Mouse (Mus musculus) cortical plate, adult 2 months (tissue): ENCODE measurements at regions not wholly inside any gene's neighbourhood (a gene's known extent, or its start where the extent isn't known, plus 50 kb on each side); places are given as distances from the start of the nearest gene placed in this dataset.

Source experiments
- CTCF ChIP-seq: fragments of 200-500 bp; IDR thresholded peaks from 2 replicates; pipeline ENCODE4 v1.5.1; 2011; ENCODE audit warnings: mild to moderate bottlenecking, control low read depth, low read length; ENCODE audit not compliant: insufficient read depth; ENCODE audit errors: extremely low read depth
- POLR2A ChIP-seq: fragments of 200-500 bp; IDR thresholded peaks from 2 replicates; pipeline ENCODE4 v1.6.1; 2011; ENCODE audit warnings: mild to moderate bottlenecking, low read length, control low read depth; ENCODE audit not compliant: insufficient read depth; ENCODE audit errors: extremely low read depth

DNA sequence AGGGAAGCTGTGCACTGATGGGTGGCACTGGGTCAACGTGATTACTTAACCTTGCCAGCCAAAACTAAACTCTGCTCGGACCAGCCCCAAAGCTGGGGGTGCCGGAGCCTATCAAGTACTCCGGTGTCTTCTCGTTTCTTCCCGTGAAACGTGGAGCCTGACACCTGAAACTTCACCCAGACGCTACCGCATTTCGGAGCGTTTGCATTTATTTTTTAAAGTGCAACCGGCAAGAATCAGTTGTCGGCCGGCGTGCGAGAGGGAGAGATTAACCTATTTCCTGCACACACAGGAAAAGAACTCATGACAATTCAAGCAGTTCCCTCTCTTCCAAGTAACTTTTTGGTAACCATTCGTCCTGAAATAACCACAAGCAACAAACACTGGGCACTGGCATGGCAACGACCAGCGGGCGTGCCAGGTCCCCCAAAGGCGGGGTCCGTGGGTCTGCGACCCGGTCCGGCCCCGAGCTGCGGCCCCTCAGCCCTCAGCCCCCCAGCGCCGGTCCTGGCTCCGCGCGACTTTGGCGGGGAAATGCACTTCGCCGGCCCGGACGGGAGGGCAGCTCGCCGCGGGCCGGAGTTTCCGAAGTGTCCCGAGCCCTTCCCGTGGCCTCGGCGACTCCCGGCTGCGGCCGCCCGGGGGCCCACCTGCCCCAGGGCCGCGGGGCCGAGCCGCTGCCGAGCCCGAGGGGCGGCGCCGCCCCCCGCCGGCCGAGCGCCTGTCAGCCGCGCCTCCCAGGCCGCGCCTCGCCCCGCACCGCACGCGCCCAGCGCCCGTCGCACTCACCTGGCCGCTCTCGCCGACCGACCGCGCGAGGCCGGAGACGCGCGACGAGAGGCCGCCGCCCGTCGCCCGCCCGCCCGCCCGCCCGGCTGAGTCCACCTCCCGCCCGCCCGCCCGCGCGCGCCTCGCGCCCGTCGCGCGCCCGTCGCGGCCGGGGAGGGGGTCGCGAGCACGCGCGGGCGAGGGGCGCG lies 1861.7 kb upstream of the Lrrc6 start:
- no peak for TF ChIP-seq CTCF
- TF ChIP-seq POLR2A: no peak
